Mouse (Mus musculus) heart, postnatal 14 days (tissue): ENCODE data around the gene Sipa1l1. TPM values are rescaled to one million over a fixed set of nuclear protein-coding genes. Genes with fewer than 3 reads are reported as not detected.
"Not testable (repeated sequence)": the region's sequence is repeated elsewhere in the genome, so short reads cannot be mapped to it uniquely, and the experiment has no call there.

Experiments
- DNase-seq, 2 experiments: peaks; one replicate each; pipeline ENCODE4 v3.0.0; 2021 to 2022
- intact Hi-C: fragments of 180-260 bp; cut with DNase I; formaldehyde crosslinking; loops from one replicate; pipeline ENCODE4 v1.15.1; 2025
- total RNA-seq, 2 experiments: library from RNA; stranded (reverse); gene quantifications; 2 replicates each; pipeline ENCODE4 v1.2.3; 2021

The Sipa1l1 gene
- total RNA-seq, 2 experiments from 2014 or later, result 13.2 to 14.8 TPM

DNA sequence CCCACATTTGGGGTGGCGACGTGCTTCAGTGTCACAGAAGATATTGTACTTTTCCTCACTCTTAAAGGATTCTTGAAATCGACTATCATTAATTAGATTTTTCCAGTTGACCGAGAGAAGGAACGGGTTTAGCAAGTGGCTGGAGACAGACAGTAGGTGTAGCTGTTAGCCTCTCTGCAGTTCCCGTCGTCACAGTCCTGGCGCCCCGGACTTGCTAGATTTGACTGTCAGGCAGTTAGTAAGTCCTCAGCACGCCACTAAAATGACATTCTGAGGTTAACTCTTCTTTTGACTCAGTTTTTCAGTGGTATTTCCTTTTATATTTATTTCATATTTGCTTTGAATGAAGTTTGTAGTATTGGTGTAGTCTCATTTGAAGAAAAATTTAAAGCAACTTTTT is 2.5 kb downstream of the Sipa1l1 start:
- intact Hi-C loops, result loop anchor here (5.0 kb wide), 2 partner anchors 101 to 296 kb away; no protein-coding TSS in a partner anchor
- DNase-seq, result peak; percentile 34 to 64

DNA sequence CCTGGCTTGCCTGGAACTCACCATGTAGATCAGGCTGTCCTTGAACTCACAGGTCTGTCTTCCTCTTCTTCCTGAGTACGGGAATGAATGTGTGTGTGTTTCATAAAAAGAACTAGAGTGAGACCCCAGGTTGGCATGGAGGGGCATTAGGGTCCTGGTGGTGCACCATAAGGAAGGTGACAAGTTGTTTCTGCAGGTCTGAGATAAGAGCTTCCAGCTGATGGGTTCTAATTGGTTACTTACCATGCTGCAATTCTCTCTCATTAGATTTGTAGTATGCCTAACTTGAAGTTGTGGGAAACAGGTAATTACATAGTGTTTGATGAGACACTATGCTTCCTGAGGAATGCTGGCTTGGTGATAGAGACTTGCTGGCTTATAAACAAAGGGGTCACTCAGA is 4.5 kb downstream of the Sipa1l1 start:
- intact Hi-C loops, result loop anchor here (5.0 kb wide), 2 partner anchors 99 to 294 kb away; no protein-coding TSS in a partner anchor
- DNase-seq, result no peak

DNA sequence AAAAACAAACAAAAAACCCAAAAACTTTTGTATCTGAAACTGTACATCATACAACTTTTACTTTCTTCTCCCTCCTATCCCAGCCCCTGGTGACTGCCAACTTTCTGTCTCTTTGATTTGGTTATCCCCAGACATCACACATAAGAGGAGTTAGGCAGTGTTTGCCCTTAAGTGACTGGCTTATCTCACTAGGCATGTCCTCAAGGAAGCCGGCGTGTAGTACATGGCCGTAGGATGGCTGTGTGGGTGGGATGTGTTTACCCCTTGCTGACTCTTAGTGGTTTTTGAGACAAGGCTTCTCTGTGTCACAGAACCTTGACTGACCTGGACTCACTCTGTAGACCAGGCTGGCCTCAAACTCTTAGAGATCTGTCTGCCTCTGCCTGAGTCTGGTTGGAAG is 6.6 kb downstream of the Sipa1l1 start:
- intact Hi-C loops, result no loop called here

DNA sequence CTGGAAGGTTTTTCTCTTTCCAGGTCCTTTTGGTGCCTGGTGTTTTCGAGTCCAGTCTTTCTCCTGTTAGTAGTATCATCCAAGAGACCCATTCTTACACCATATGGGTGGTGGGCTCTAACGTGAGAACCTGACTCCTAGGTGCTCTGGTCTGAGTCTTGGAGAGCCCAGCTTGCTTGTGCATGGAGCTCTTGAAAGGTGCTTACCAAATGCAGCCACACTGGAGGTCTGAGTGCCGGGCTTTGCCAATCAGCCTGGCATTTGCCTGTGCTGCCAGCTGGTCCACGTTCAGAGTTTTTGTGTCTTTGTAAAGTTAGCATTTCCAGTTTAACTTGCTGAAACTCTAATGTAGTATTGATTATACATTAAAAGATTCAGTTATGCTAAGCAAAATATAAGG is 9.5 kb downstream of the Sipa1l1 start:
- DNase-seq, result no peak
- intact Hi-C loops, result no loop called here

More for the DNA sequence above, 6.6 kb downstream of the Sipa1l1 start:
- no peak for DNase-seq

DNA sequence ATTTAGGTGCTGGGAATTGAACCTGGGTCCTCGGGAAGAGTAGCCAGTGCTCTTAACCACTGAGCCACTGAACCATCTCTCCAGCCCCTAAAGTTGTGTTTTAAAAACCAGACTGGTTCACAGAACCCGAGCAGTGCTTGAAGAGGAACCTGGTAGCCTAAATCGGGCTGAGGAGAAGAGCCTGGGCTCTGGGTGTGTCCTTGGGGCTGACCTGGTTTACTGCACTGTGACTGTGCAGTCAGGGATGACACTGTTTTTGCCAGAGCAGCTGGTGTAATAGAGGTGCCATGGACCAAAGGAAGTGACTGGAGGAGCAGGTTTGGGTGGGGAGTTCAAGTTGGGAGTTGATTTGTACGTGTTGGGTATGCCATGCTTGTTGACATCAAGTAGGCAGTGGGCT is 10.5 kb downstream of the Sipa1l1 start:
- no peak for DNase-seq
- intact Hi-C loops, result no loop called here

DNA sequence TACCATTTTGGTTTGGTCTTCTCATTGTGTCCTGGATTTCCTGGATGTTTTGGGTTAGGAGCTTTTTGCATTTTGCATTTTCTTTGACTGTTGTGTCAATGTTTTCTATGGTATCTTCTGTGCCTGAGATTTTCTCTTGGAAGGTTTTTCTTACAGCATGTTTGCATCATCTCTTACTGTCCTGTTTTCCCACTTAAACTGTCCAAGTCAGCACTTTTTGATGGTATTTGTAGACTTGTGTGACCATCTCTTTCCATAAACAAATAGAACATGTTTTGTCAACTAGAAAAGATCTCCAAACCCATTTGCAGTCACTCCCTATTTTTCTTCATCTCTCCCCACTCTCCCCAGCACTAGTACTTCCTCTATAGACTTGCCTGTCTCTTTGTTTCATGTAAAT is 17.0 kb downstream of the Sipa1l1 start:
- DNase-seq, result not testable (repeated sequence)

DNA sequence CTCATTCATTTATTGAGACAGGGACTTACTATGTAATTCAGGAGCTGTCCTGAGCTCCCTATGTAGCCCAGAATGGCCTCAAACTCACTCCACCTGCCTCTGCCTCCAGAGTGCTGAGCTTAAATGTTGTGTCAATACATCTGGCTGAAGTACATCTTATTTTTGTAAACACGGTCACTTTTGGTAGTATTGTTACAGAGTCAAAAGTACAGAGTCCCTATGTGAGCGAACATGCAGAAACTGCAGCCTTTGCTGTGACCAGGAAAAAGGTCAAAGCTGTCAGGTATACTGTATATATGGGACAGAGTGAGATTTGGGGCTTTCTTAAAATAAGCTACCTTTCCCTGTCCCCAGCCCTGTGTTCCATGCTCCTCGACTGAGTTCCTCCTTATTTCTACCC is 17.6 kb downstream of the Sipa1l1 start:
- intact Hi-C loops, result no loop called here
- no peak for DNase-seq

More for the DNA sequence above, 17.0 kb downstream of the Sipa1l1 start:
- intact Hi-C loops, result not testable (repeated sequence)

DNA sequence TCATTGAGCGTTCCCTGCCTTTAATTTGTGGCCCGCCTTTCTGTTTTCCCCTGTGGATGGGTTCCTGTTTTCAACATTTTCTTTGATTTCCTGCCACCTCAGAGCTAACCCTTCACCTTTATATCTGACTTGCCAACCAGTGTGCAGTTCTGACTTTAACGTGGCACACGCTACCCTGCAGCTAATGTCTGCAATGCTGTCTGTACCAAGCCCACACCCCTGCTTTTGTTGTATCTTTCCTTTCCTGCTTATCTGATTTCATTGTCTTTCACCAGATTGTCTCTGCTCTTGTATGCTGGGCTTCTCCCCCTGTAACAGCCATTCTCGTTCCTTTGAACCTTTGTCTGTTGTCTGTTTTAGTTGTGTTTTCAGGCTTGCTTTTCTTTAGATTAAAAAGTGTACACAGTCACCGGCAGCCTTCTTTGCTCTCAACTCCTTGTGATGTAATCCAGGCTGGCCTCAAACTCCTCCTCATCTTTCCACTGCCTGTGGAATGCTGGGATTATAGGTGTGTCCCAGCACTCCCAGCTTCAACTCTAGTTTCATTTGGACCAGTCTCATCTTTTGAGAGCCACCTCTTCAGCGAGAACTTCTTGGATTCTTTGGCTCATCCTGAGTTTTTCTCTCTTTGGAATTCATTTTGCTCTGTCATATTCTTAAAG is 18.2 kb downstream of the Sipa1l1 start:
- intact Hi-C loops, result no loop called here
- no peak for DNase-seq

DNA sequence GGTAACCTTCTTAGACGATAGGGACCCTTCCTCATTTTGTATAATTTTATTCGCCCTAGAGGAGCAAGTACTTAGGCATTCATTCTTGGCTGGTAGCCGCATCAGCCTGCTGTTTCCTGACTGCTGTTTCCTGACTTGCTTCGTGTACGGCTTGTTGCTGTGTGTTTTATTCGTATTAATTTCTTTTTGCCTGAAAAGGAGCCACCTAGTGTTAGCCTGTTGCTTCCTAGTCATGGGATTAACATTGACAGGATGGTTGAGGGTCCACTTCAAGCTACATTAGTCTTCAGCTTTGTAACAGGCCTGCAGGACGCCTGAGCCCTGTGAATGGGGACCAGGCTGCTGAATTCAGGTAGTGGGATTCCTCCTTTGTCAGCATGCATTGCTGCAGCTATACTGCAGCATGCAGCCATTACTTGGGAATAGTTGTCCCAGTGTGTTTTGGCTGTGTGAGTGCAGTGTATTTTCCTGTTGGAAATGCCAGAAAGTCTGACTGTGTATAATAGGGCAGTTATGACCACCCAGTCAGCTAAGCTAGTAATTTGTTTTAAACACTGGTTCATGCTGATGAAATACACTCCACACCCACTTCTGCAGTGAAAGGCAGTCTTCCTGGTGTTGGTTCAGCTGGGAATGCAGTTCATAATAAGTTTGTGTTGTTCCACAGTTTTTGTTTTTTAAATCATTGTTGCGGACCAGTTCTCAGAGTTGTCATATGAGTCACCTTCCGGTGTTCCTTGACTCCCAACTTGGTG is 19.4 kb downstream of the Sipa1l1 start:
- intact Hi-C loops, result no loop called here
- DNase-seq, result no peak

DNA sequence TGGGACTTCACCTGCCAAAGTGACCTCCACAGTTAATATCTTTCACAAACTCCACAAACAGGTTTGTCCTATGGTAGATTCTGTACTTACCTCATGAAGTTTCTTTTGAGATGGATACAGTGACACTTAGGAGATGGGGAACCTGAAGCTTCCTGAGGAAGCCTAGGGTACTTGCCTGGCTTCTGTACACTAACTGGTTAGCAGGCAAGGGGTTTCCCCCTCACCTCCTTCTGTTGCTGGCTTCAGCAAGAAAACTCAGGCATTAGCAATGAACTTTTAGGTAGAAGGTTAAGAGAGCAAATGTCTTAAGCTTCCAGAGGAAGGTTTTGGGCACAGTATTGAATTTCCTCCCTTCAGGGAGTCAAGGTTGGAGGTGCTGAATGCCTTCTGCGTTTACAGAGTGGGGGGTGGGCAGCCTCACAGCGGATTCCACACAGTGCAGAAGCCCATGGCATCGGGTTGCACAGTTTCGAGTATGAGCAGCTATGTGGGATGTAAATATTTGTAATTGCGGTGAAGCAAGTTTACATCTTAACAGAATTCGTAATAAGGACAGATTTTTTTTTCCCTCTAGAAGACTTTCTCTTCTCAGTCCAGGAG is 20.1 kb downstream of the Sipa1l1 start:
- no peak for DNase-seq
- intact Hi-C loops, result no loop called here

DNA sequence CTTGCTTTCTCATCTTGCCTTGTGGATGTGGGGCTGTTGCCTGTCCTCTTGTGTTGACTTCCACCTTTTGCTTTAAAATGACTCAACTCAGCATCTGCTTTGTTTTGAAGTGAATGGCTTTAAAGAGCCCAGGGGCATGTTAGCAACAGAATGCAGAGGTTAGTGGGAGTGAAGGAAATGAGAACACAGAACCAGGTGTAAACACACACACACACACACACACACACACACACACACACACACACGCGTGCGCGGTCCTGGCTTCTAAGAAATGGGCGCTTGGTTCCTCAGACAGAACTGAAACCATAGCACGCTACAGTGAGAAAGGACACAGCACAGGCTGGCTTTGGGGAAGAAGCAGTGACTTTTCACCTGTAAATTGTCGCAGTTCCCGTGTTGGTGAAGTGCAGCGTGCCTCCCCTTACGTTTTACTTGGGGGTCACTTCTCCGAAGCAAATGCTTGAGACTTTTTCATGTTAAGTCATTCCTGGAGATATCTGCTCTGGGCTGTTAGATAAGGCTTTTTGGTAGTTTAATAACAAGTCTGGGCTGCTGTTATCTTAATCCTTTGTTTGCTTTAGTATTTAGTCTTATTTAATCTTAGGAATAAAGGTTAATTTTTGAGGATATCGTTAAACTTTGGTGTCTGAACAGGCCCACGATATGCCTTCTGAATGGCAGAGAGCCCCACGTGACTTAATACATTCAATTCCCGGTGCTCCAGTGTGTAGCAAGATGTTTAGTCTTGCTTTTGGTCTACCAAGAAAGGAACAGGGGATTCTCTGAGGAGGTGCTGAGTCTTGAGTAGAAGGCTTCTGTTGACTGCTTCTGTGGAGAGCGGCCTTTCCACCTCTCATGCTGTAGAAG is 20.8 kb downstream of the Sipa1l1 start:
- no peak for DNase-seq
- intact Hi-C loops, result no loop called here

DNA sequence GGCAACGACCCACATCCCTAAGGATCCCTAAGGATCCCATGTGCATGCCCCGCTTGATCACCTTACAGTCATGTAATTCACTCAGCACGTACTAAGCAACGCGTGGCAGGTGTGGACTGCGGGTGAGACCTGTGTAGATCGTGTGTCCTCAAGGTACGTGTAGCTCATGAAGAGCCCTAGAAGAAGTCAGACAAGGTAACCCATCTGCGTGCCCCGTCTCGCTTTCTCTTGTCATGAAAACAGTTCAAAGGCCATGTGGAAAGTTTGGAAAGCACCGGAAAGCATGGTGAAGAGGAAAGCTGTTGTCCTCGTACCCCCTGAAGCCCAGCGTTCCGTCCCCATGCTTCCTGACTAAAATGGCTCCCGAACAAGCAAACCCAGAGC is 21.5 kb downstream of the Sipa1l1 start:
- no peak for DNase-seq
- intact Hi-C loops, result no loop called here

DNA sequence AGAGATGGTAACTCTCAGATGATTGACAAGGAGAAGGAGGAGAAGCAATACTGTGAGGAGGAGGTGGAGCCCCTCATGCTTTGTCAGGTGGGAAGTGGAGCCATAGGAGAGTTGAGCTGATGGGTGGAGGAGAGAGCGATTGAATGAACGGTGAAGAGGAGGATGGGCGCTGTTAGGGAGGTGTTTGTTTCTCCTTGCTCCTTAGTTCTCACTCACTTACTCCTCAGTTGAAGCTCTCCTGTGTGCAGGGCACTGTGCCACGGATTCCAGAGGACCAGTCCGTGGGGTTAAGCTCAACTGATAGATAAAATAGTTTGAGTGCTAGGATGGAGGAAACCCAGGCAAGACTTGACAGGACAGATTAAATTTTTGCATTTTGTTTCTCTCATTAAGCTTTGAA is 22.6 kb downstream of the Sipa1l1 start:
- no peak for DNase-seq
- intact Hi-C loops, result no loop called here

DNA sequence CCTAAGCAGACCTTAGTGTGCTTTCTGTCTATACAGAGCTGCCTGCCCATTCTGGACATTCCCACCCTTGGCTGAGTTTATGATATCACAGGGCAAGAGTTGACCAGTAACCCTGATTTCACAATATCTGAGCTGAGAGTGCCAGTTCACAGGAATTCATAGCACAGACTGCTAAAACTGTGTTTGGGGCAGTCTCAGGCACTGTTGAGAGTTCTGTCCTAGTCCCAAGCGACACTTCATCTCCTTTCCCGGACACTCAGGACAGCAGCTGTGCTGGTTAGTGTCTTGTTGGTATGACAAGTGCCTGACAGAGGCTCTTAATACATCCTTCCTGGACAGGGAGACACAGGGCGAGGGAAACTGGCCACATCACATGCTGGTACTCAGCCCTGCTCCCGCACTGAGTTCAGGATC is 23.5 kb downstream of the Sipa1l1 start:
- no peak for DNase-seq

DNA sequence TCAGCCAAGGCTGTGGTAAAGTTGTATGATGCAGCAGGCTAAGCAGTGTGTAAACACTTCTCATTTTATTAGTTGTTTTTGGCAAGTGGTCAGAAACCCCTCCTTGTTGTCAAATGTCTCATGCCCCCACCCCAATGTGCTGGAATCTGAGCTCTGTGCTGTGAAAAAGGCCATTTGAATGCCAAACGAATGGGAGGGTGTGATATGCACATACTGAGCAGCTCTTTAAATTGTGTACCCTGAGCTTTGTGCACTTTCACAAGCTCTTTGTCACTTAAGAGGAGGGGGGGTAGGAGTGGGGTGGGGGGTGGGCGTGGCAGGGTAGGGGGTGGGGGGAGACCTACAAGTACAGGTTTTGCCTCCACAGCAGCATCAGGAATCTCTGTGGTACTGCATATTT is 24.4 kb downstream of the Sipa1l1 start:
- intact Hi-C loops, result no loop called here
- DNase-seq, result no peak

More for the DNA sequence above, 23.5 kb downstream of the Sipa1l1 start:
- intact Hi-C loops, result no loop called here

DNA sequence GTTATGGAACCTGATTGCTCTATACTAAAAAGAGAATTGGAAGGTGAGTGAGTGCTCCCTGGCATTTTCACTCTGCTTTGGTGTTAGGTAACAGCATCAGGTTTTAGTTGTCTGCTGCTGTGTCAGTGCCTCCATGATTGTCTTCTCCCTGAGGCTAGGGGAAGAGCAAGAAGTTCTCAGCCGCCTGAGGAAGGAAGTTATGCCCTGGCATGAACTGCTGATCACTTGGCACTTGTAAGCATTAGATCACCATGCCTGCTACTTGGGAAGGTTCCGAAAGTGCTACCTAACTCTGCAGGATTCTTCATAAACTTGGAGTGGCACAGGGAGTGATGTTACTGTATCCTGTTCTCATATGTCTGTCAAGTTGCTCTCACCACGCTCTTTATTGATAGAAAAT is 25.8 kb downstream of the Sipa1l1 start:
- no peak for DNase-seq
- intact Hi-C loops, result no loop called here

DNA sequence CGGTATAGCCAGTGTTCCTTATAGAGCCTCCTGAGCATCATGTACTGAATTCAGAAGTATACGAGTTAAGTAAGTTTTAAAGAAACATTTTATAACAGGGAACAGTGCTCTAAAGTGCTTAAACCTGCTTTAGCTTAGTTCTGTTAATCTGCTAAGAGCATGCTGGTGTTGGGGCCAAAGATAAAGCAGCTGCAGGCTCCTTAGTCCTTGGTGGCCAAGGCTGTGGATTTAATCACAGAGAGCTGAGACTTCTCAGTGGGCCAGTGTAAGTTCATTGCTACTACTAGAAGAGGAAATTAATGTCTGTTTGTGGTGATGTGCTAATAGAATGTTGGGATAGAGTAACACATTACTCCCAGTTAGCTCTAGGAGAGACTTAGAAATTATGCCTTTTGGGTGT is 27.1 kb downstream of the Sipa1l1 start:
- DNase-seq, result no peak
- intact Hi-C loops, result no loop called here

DNA sequence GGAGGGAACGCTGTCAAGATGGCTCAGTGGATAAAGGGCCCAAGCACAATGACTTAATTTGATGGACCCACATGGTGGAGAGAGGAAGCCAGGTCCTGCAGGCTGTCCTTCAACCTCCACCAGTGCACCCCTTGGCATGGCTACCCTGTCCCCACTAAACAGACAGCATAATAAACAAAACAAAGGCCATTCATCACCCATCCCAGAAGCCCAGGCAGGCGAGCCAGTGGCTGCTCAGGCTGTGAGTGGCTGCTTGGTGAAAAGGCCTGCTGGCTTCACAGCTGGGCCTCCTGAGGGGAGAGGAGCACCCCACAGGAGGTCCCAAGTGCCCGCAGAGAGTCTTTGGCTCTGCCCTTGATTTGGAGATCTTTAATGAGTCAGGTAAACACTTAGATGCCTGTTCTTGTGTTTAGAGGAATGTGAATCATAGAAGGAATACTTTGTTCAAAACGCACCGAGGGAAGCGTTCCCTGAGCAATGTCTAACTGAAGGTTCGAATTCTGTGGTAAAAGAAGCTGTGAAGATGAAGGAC is 27.6 kb downstream of the Sipa1l1 start:
- no peak for DNase-seq
- intact Hi-C loops, result no loop called here

DNA sequence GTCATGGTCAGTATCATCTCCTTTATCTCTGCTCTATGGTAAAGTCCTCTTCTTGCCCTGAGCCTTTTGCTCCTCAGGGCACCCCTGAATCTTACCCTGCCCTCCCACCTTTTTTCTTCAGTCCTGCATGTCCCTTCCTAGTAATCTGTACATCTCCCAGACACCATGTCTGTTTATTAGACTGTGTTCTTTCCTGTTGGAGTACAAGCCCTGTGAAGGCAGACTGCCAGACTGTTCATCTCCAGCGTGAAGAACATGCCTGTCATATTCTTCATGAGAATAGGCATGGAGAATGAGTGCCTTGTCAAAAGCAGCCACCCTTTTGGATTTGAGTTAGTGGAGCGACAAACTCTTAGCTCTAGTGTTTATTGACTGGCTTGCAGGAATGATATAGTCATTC is 28.1 kb downstream of the Sipa1l1 start:
- no peak for DNase-seq
- intact Hi-C loops, result no loop called here

DNA sequence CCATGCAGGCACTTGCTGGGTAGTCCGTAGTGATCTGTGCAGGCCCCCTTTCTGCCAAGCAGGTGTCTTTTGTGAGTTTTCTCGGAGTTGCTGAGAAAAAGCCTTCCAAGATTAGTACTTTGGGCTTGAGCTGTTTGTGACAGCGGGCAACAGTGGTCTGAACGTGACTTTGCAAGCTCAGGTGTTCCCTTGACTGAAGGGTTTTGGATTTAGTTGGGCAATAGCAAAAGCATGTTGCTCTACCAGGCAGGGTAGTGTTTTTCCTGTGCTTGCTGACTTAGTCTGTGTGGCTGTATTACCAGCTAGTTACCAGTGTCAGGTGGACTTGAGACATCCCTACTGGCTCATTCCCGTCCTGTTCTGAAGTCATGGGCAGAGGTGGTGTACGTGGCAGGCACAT is 30.2 kb downstream of the Sipa1l1 start:
- intact Hi-C loops, result no loop called here
- no peak for DNase-seq

DNA sequence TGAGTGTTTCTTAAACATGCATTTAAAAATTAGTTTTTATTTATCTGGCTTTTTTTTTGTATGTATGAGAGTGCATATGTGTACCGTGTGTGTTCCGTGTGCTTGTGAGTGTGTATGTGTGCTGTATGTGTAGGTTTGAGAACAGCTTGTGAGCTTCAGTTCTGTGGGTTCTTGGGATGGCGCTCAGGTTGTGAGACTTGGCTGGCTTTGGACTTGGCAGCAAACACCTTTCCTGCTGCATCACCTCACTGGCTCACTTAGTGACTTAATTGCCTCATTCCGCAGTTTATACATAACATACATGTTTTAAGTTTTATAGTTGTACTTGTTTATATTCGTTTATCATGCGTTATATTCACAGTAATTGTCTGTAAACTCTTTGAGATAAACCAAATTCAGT is 35.0 kb downstream of the Sipa1l1 start:
- intact Hi-C loops, result no loop called here
- no peak for DNase-seq
